Mouse (Mus musculus): ENCODE data around the gene P4hb. TPM values are rescaled to one million over a fixed set of nuclear protein-coding genes. Genes with fewer than 3 reads are reported as not detected.
"Not testable (repeated sequence)": the region's sequence is repeated elsewhere in the genome, so short reads cannot be mapped to it uniquely, and the experiment has no call there.

Gene P4hb
- polyA plus RNA-seq, 1 experiment from 2014 or later: 670 TPM

DNA sequence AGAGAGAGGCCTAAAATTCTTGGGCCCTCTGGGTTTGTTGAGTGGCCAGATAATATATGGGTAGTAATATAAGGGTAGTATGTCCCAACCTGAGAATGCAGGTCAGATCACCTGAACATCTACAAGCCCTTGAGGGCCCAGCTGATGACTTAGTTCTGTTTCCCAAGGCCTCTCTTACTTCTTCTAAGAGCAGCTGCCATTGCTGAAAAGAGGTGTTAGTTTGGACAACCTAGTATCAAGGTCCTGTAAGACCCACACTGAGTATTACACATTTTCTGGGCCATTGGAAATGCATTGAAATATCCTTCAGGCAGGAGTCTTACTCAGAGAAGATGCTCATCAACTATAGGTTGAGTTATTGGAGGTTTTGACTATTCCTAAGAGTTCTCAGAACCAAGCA, 2.9 kb upstream of the P4hb start:
- no peaks in the 10 kb centered on the region for H3K27me3 ChIP-seq (ENCODE audit: insufficient read depth, poor library complexity, severe bottlenecking)
- H3K27ac ChIP-seq: no peak overlapping the region
- peaks cover 44% of the 10 kb centered on the region for H3K4me1 ChIP-seq
- peaks cover 46% of the 10 kb centered on the region for H3K36me3 ChIP-seq
- H3K9me3 ChIP-seq: no peaks in the 10 kb centered on the region
- no peak for DNase-seq (ENCODE audit: low spot score)
- H3K4me3 ChIP-seq: no peak overlapping the region

DNA sequence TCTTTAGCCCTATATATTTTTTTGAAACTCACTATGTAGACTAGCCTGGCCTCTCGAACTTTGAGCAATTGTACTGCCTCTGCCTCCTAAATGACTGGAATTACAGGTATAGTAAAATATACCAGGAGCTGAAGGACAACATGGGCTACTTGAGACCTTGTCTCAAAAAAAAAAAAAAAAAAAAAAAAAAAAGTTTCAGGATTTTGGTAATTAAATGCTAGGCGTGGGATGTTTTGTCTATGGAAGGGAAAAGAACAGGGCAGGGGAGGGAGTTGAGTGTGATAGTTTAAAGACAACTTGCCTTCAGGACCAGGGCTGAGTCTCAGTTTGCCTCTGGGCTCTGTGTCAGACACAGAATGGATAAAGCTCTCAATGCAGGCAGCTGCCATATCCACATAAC, 2.0 kb upstream of the P4hb start:
- H3K36me3 ChIP-seq: peaks cover 54% of the 10 kb centered on the region
- H3K9me3 ChIP-seq: no peaks in the 10 kb centered on the region

DNA sequence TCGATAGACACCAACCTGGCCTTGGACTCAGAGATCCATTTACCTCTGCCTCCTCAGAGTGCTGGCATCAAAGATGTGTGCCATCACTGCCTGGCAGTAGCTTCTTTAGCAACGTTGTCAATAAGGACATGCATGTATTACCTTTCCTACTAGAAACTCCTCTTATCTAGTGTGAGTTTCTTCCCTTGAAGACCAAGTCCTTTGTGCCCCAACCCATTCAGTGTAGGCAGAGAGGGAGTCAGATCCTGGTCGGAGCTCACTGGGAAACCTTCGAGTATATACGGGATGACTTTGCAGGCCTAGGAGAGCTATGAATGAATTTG, 1.2 kb upstream of the P4hb start:
- DNase-seq (ENCODE audit: low spot score): no peak
- H3K27ac ChIP-seq: peak overlapping the region; percentile 97
- H3K4me1 ChIP-seq: peaks cover 34% of the 10 kb centered on the region
- no peaks in the 10 kb centered on the region for H3K9me3 ChIP-seq
- WGBS: 47% methylated on average over 5 of the region's 5 CpGs
- H3K4me3 ChIP-seq: peak overlapping the region; percentile 99
- H3K36me3 ChIP-seq: peaks cover 53% of the 10 kb centered on the region
- H3K27me3 ChIP-seq (ENCODE audit: insufficient read depth, poor library complexity, severe bottlenecking): no peaks in the 10 kb centered on the region

More for the DNA sequence above, 2.0 kb upstream of the P4hb start:
- Histone ChIP-seq H3K4me3 (no peak overlapping the region), H3K27ac (peak overlapping the region; percentile 97), H3K4me1 (peaks cover 42% of the 10 kb centered on the region), H3K27me3 (ENCODE audit: insufficient read depth, poor library complexity, severe bottlenecking) (no peaks in the 10 kb centered on the region)
- DNase-seq (ENCODE audit: low spot score): no peak
- 86% methylated on average over 2 of the region's 2 CpGs for WGBS

DNA sequence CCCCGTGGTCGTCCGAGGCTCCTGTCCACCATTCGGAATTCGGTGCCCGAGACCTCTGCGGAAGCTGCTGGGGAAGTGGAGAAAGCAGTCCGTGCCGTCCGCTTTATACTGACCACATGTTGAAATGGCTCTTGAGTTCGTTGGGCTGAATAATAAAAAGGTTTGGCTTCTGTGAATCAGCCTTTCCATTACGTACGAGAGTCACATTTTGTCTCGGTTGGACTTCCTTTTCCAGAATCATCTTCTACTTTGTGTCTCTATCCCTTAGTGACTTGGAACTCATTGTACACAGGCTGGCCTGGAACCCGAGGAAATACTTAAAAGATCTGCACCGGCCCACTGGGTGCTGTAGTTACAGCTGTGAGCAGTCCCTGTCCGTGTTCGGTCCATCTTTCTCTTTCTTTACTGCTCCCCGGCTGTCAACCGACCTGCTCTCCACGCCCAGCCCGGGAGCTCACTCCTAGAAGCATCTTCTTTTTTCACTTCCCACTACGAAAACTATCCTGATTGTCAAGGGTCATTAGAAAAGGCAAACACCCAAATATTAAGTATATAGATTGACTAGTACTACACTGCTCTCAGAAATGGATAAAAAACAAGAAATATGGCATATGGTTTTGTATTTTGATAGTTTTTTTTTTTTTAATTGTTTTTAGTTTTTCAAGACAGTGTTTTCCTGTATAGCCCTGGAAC, 678 bp upstream of the P4hb start:
- Histone ChIP-seq H3K36me3 (peaks cover 50% of the 10 kb centered on the region), H3K4me1 (peaks cover 29% of the 10 kb centered on the region), H3K27ac (peak overlapping the region; percentile 97), H3K27me3 (ENCODE audit: insufficient read depth, poor library complexity, severe bottlenecking) (no peaks in the 10 kb centered on the region), H3K9me3 (no peaks in the 10 kb centered on the region), H3K4me3 (peak overlapping the region; percentile 99)
- under 1% methylated on average over 23 of the region's 23 CpGs for WGBS
- DNase-seq (ENCODE audit: low spot score): no peak

DNA sequence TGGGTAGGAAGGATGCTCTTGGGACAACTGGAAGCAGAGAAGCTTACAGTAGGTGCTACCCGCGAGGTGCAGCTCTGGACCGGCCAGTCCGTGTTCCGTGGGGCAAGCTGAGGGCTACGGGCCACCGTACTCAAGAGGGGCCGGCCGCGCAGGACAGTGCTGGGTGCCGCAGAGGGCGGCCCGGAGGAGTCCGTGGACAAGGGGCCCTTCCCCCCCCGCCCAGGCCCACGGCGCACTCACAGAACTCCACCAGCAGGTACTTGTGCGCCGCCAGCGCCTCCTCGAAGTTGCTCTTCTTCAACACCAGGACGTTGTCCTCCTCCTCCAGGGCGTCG, 669 bp downstream of the P4hb start:
- H3K27ac ChIP-seq: peak overlapping the region; percentile 97
- peaks cover 24% of the 10 kb centered on the region for H3K4me1 ChIP-seq
- no peak for DNase-seq (ENCODE audit: low spot score)
- H3K4me3 ChIP-seq: peak overlapping the region; percentile 99
- H3K9me3 ChIP-seq: no peaks in the 10 kb centered on the region
- under 1% methylated on average over 24 of the region's 24 CpGs for WGBS
- peaks cover 50% of the 10 kb centered on the region for H3K36me3 ChIP-seq
- H3K27me3 ChIP-seq (ENCODE audit: insufficient read depth, poor library complexity, severe bottlenecking): no peaks in the 10 kb centered on the region

DNA sequence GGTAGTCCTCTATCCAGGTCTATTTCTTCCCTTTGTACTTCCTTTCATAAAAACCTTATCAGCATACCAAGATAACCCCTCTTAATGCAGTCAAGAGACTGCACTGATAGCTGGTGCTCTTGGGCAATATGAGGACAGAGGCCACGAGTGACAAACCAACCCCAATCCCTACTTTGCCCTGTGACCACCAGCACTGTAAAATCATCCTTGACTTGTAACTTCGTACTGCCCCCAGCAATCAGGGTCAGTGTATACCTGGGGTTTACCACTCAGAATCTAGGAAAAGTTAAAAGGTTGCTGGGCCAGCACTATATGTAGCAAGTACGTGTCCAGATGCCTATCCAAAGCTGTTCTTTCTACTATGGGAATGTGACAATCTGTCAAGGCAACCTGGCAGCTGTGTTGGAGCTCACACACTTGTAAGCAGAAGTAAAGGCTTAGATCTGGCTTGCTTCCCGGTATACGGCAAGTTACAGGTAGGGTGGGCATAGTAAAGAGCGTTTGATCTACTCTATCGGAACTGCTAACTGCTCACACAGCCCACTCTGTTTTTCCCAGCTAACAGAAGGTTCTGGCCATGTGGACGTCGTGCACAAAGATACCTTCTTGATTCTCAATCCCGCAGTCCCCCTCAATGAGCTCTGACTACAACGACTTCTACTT, 1.2 kb downstream of the P4hb start:
- Histone ChIP-seq H3K27me3 (ENCODE audit: insufficient read depth, poor library complexity, severe bottlenecking) (no peaks in the 10 kb centered on the region), H3K4me3 (peak overlapping the region; percentile 99), H3K27ac (peak overlapping the region; percentile 97), H3K36me3 (peaks cover 50% of the 10 kb centered on the region), H3K9me3 (no peaks in the 10 kb centered on the region), H3K4me1 (peaks cover 24% of the 10 kb centered on the region)
- no peak for DNase-seq (ENCODE audit: low spot score)
- WGBS: 8% methylated on average over 11 of the region's 11 CpGs

DNA sequence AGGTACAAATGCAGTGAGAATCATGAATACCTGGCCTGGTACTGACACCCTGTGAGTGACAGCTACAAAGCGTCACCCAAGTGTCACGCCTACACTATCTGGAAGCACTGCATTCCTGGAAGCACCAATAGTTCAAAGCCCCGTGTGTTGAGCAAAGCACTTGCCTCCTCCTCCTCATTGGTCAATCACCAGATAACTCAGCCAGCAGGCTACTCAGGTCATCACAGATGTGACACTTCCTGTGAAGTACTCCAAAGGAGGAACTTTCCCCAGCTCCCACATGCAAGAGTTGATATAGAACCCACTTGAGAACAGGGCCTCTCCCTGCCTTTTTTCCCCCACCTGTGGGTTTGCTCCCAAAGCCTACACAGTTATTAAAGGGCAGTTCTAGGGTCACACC, 1.9 kb downstream of the P4hb start:
- peaks cover 51% of the 10 kb centered on the region for H3K36me3 ChIP-seq
- DNase-seq (ENCODE audit: low spot score): no peak
- peak overlapping the region; percentile 97; the same call in 1 of the 2 replicates for H3K27ac ChIP-seq
- H3K4me1 ChIP-seq: peaks cover 24% of the 10 kb centered on the region
- H3K4me3 ChIP-seq: peak overlapping the region; percentile 99
- WGBS: 34% methylated on average over 3 of the region's 3 CpGs
- H3K27me3 ChIP-seq (ENCODE audit: insufficient read depth, poor library complexity, severe bottlenecking): no peaks in the 10 kb centered on the region
- H3K9me3 ChIP-seq: no peaks in the 10 kb centered on the region

DNA sequence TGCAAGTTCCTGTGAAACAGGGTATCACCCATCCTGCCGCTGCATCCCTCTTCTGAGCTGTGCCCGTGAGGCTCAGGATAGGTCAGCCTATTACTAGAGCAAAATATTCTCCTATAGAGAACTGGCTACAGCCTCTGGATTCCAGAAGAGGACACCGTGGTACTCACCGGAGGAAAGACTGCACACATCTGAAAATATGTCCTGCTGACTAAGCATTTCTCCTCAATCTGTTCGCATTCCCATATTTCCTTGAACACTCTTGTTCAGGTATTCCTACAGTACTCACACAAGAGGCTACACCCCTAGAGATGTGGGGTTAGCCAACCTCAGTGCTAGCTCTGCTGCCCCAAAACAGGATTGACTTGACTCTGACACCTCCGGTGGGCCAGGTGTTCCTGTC, 4.7 kb downstream of the P4hb start:
- DNase-seq (ENCODE audit: low spot score): no peak
- WGBS: 95% methylated on average over 6 of the region's 6 CpGs

DNA sequence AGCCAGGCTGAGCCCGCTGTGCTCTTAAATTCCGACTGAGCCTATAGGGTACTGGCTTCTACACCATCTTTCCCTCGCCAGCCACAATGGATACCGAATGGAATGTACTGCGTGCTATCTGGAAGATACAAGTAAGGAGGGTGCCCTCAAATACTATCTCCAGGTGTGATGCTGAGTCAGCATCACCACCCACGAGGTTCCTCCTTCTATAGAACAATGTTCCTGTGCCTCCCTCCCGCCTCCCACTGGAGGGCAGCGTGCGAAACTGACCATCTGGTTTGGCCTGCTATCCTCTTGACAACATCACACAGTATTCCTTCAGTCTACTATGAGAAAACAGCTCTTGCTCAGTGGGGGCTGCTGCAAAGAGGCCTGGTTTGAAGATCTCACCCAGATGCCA, 7.9 kb downstream of the P4hb start:
- Histone ChIP-seq H3K4me1 (no peaks in the 10 kb centered on the region), H3K9me3 (no peaks in the 10 kb centered on the region), H3K4me3 (no peak overlapping the region), H3K36me3 (peaks cover 97% of the 10 kb centered on the region), H3K27ac (no peak overlapping the region), H3K27me3 (ENCODE audit: insufficient read depth, poor library complexity, severe bottlenecking) (no peaks in the 10 kb centered on the region)
- 84% methylated on average over 9 of the region's 9 CpGs for WGBS
- no peak for DNase-seq (ENCODE audit: low spot score)

More for the DNA sequence above, 4.7 kb downstream of the P4hb start:
- peaks cover 79% of the 10 kb centered on the region for H3K36me3 ChIP-seq
- H3K4me1 ChIP-seq: peaks cover 14% of the 10 kb centered on the region
- no peak overlapping the region for H3K27ac ChIP-seq
- no peaks in the 10 kb centered on the region for H3K9me3 ChIP-seq
- H3K4me3 ChIP-seq: no peak overlapping the region
- H3K27me3 ChIP-seq (ENCODE audit: insufficient read depth, poor library complexity, severe bottlenecking): no peaks in the 10 kb centered on the region

DNA sequence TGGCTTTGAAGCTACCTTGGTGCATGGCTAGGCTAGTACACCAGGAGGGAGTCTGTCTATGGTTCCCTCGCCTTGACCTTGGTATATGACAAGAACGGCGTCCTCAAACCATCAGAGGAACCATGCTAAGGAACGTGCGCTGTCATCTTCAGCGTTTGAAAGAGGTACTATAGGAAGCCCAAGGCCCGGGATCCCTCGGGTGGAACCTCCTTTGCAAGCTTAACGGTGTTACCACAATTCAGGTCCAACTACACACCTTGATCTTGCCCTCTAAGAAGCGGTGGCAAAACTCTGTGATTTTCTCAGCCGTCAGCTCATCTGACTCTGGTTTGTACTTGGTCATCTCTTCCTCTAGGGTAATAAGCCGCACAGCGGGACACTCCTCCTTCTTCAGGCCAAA, 10.1 kb downstream of the P4hb start:
- 93% methylated on average over 13 of the region's 13 CpGs for WGBS
- no peaks in the 10 kb centered on the region for H3K27me3 ChIP-seq (ENCODE audit: insufficient read depth, poor library complexity, severe bottlenecking)
- no peak overlapping the region for H3K27ac ChIP-seq
- no peaks in the 10 kb centered on the region for H3K9me3 ChIP-seq
- peaks cover 93% of the 10 kb centered on the region for H3K36me3 ChIP-seq
- H3K4me3 ChIP-seq: no peak overlapping the region
- no peak for DNase-seq (ENCODE audit: low spot score)
- H3K4me1 ChIP-seq: no peaks in the 10 kb centered on the region

DNA sequence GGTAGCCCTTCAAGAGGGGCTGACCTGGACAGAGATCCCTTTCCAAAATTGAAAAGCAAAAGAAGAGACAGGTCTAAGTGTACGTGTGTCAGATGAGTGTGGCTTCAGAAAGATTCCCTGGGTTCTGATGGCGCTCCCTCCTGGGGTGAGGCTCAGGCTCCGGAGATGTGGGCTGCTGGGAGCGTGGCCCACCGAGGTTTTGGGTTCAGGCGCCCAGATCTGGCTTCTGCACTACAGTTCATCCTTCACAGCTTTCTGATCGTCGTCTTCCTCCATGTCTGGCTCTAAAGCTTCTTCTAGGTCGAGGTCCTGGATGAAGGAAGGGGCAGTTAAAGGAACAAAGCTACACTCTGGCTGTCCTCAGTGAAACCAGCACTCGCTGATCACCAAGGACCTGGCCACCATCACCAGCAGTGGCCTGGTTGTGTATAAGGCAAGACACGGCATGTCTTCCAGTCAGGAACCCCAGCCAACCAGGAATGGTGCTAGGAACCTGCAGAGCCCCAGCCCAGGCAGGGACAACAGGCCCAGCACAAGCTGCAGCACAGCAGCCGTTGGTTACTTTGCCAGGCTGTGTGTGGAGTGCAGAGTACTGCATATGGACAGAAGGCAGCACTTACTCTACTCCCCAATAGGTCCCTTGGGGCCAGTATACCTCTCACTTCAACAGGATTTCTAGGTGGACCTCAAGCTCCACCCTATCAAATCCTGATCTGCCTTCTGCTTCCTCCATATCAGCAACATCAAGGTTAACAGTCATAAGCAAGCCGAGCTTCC, 11.9 kb downstream of the P4hb start:
- Histone ChIP-seq H3K36me3 (peaks cover 75% of the 10 kb centered on the region), H3K27ac (no peak overlapping the region), H3K27me3 (ENCODE audit: insufficient read depth, poor library complexity, severe bottlenecking) (no peaks in the 10 kb centered on the region), H3K9me3 (no peaks in the 10 kb centered on the region), H3K4me1 (no peaks in the 10 kb centered on the region), H3K4me3 (no peak overlapping the region)
- DNase-seq (ENCODE audit: low spot score): peak; percentile 70
- 94% methylated on average over 13 of the region's 13 CpGs for WGBS

DNA sequence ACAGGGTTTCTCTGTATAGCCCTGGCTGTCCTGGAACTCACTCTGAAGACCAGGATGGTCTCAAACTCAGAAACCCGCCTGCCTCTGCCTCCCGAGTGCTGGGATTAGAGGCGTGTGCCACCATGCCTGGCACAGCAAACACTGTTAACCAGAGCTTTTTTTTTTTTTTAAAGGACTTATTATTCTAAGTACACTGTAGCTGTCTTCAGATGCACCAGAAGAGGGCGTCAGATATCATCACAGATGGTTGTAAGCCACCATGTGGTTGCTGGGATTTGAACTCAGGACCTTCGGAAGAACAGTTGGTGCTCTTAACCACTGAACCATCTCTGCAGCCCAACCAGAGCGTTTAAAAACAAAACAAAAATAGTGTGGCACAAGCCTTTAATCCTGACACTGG, 14.2 kb downstream of the P4hb start:
- H3K27me3 ChIP-seq (ENCODE audit: insufficient read depth, poor library complexity, severe bottlenecking); DNase-seq (ENCODE audit: low spot score); H3K27ac ChIP-seq; H3K4me3 ChIP-seq; H3K9me3 ChIP-seq: not testable (repeated sequence)
- Histone ChIP-seq H3K4me1 (peaks cover 12% of the 10 kb centered on the region), H3K36me3 (peaks cover 52% of the 10 kb centered on the region)
- WGBS: 88% methylated on average over 6 of the region's 6 CpGs

DNA sequence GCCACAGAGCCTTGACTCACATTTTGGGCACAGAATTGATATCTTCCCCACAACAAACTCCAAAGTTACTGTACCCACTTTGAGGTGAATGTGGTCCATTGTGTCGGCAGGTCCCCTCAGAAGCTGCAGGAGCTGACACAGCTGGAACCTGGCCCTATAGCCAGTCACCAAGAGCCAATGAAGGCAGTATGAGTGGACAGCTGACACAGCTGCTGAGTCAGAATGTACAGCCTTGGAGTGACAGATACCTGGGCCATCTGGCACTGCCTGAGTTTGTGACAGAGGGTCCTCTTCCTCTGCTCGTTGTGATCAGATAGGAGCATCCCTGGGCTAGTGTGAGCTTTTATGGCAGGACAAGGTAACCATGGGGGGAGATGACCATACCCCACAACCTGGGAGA, 17.8 kb downstream of the P4hb start:
- peaks cover 19% of the 10 kb centered on the region for H3K4me1 ChIP-seq
- WGBS: 69% methylated on average over 2 of the region's 2 CpGs
- DNase-seq (ENCODE audit: low spot score): no peak
- H3K36me3 ChIP-seq: peaks cover 17% of the 10 kb centered on the region
- no peaks in the 10 kb centered on the region for H3K9me3 ChIP-seq
- peaks cover 3% of the 10 kb centered on the region; the same call in 1 of the 2 replicates for H3K27me3 ChIP-seq (ENCODE audit: insufficient read depth, poor library complexity, severe bottlenecking)
- peak overlapping the region; percentile 49; the same call in 1 of the 2 replicates for H3K27ac ChIP-seq
- 0 out of 2 replicates have a peak overlapping the region, but pooled peaks have one; percentile 9 for H3K4me3 ChIP-seq

Measured in heart, embryonic 10.5 days (tissue).